Mouse (Mus musculus): ENCODE results near the gene Cdkn2d.
A peak's percentile ranks its signal among the peaks of the same experiment; 100 is the strongest.
"Not testable (repeated sequence)": the region's sequence is repeated elsewhere in the genome, so short reads cannot be mapped to it uniquely, and the experiment has no call there.

Cdkn2d gene

DNA sequence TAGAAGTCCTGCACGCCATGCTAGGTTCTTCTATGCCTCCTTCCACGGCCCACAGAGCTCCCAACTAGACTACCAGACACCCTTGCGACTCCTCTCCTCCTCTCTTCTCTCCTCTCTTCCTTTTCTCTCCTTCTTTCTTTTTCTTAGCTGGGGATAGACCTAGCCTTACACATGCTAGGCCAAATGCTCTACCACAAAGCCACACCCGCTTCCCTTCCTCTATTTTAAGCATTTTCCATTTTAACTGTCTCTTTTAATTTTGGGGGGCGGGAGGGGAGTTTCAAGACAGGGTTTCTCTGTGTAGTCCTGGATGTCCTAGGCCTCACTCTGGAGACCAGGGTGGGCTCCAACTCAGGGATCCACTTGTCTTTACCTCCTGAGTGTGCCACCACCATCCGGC lies 27.6 kb upstream of the Cdkn2d start:
- no peak for DNase-seq (ENCODE audit: low read depth, low spot score)

DNA sequence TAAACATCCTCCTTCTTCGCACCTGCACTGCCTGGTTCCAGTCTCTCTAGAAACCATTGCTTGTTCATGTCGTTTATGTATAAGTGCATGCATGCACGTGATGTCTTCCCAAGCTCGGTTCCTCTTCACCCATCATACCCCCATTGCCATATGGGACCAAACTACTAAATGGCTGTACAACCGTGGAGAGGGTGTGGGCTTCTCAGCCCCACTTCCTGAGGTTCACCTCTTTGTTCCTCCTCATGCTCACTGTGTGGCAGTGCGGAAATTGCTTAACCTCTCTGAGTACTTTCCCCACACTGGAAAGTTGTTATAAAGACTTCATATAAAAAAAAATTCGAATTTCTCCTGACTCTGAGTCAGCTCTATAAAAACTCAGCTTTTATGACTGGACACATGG lies 25.5 kb upstream of the Cdkn2d start:
- DNase-seq (ENCODE audit: low read depth, low spot score), result no peak

DNA sequence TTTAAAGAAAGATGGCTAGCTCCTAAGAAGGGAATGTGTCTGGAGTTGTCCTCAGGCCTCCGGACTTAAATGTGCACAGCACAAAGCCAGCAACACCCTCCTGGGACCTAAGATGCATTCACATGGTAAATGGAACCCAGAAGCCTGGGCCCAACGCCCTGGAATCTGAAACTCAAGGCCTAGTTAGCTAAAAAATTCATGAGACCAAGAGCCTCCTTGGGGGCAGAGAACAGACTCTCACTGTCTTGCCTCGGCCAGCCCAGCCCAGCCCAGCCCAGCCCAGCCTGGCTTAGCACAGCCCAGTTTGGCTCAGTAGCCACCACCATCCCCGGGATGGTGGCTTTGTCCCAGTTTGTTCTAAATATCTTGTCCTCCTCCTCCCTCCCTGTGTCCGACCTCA lies 24.2 kb upstream of the Cdkn2d start:
- DNase-seq (ENCODE audit: low read depth, low spot score), result peak; percentile 52

DNA sequence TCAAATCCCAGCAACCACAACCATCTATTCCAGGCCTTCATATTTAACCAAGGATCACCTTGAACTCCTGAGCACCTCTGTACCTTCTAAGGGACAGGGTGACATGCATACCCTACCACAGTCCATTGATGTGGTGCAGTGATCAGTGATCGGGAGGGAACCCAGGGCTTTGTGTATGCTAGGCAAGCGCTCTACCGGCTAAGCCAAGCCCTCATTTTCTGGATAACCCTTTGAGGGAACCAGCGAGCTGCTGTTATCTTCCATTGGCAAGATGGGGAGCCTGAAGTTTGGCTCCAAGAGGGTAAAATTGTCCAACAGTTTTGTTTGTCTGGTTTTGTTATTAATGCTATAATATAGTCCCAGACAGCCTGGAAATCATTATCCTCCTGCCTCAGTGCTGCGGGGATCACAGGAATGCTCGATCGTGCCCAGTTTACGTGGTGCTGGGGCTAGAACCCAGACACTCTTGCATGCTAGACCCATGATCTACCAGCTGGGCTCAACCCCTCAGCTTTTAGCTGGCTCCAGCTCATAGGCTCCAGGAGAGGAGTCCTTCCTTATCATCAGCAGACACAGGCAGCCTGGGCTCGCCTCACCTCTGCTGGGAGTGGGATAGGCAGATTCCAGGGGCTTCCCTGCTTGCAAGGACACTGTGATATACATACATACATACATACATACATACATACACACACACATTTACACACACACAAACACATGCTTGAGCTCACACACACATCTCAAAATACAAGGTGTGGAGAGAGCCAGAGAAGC lies 23.3 kb upstream of the Cdkn2d start:
- DNase-seq (ENCODE audit: low read depth, low spot score), result no peak

DNA sequence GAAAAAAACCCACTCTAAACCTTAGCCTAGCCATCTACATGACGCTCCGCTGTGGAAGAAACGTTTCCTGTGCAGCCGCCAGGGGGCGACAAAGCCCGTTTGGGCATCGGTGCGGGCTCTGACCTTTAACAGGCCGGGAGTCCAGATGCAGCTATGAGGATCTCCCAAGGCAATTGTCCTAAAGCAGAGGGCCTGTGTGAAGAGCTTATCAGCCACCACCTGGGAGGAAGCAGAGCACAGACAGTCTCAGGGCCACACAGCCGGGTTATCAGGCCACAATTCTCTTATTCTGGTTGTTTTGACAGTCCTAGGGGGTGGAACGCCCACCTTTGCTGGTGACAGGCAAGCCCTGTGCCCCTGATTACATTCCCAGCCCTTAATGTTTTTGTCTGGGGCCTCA lies 22.2 kb upstream of the Cdkn2d start:
- peak; percentile 87 for DNase-seq (ENCODE audit: low read depth, low spot score)

DNA sequence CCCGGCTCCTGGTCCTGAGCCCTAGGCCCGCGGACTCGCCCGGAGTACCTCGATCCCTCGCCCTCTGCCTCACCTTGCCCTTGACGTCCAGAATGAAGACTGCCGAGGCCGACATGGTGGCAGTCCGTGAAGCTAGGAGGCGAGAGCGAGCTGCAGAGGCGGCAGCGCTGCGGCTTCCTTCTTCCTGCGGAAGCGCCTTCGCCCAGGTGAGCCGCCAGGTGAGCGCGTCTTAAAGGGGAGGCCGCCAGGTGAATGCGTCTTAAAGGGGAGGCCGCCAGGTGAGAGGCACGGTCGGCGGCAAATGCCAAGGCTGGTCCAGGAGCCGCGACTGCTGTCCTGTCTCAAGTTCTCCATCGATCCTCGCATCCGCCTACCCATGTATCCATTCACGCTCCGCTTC lies 20.9 kb upstream of the Cdkn2d start, which contains the start of gene Ap1m2:
Ap1m2 (minus strand) TSS at position 204 of the 400 bp plus-strand sequence.
- no peak for DNase-seq (ENCODE audit: low read depth, low spot score)

DNA sequence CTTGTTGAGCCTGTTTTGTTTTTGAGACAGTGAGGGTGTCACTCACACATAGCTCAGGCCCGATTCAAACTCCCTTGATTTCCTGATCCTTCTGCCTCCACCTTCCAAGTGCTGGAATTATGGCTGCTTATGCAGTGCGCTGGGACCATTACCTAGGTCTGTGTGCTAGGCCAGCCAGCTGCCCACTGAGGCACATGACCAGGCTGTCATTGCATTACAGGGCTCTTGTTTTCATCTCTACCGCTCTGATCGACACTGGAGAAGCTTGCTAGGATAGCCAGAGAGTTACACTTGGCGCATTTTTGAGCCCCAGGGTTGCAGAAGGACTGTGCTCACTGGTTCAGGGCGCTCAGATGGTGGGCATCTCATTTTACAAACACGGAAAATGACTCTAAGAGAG lies 20.5 kb upstream of the Cdkn2d start:
- no peak for DNase-seq (ENCODE audit: low read depth, low spot score)

DNA sequence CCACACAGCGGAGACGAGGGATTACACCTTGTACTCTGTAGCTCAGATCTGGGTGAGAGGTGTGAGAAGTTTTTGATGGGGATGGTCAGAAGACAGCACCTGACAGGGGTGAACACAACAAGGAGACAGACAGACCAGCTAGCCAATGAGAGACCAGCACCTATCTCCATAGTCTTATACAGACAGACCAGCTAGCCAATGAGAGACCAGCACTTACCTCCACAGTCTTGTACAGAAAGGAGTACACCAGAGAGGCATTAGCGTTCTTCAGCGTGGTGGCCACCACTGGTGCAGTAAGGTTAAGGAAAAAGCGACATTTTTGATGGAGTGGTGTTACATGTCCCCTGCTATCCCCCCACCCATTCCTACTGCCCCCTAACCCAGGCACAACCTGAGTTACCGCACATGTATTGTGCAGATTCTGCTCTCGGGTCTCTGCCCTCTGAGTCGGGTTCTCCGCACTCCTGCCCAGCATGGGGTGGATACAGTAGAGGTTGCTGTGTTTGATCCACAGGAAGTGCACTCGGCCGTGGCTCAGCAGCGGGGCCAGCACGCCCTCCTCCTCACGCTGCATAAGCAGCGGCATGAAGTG lies 18.0 kb upstream of the Cdkn2d start:
- DNase-seq (ENCODE audit: low read depth, low spot score), result no peak

DNA sequence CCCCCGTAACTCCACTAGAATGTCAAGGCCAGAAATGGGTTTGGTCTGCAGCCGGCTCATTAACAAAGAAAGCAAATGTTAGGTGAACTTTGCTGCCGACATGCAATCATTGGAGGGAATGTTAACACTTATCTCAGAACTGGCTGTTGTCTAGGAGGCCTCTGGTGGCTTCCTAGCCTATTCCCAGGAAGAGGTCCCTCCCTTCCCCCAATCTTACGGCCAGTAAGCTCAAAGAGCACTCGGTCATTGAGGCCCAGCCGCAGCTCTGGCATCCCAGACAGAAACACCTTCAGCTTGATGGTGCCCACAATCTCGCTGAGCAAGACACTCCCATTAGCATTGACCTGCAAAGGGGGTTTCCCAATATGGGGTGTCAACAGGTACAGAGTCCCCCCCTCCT lies 13.9 kb upstream of the Cdkn2d start:
- DNase-seq (ENCODE audit: low read depth, low spot score), result no peak

DNA sequence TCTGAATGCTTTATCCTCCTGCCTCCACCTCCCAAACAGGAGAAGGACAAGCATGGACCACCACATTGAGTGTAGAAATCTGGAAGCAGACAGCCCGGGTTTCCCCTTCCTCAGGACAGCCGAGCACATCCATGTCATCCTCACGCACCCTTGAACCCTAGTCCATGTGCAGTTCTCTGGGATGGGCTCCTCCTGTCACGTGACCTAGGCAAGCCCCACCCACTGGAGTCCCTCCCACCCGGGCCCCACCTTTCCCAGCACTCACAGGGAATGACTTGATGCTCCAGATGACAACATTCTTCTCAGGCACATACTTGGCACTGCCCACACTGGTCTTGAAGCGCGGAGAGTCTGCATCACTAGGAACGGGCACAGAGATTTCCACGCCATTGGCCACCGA lies 7.8 kb upstream of the Cdkn2d start:
- DNase-seq (ENCODE audit: low read depth, low spot score), result no peak

DNA sequence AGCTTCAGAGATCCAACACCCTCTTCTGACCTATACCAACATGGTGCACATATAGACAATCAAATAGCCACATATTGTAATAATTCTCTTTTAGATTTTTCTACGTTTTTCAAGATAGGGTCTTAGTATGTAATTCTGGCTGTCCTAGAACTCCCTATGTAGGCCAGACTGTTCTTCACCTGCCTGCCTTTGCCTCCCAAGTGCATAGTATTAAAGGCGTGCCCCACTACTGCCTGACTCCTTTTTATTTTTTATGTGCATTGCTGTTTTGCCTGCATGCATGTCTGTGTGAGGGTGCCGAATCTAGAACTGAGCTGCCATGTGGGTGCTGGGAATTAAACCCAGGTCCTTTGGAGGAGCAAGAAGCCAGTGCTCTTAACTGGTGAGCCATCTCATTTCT lies 1.1 kb upstream of the Cdkn2d start:
- no peak for DNase-seq (ENCODE audit: low read depth, low spot score)

DNA sequence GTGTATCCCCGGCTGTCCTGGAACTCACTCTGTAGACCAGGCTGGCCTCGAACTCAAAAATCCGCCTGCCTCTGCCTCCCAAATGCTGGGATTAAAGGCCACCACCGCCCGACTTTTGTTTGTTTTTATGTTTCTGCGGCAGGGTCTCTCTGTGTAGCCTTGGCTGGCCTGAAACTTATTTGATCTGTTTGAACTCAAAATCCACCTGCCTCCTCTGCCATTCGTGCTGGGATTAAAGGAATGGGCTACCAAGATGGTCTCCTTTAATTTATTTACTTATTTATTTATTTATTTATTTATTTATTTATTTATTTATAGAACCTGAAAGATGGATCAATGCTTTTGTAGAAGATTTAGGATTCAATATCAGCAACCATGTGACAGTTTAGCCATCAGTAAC lies 661 bp upstream of the Cdkn2d start:
- DNase-seq (ENCODE audit: low read depth, low spot score), result not testable (repeated sequence)

DNA sequence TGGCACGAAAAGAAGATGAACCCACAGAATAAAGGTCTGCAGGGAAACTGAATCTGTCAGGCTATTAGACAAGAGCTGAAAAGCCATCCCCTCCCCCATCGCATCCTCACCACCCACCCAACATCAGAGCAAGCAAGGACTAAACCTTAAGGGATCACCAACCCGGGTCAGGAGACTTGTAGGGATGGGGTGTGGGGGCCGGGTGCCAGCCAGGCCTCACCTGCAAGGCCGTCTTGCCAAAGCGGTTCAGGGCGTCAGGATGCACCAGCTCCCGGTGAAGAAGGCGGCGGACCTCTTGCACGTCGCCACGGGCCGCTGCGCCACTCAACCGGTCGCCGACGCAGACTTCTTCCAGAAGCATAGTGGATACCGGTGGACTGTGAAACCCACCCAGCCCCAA lies 618 bp downstream of the Cdkn2d start:
- DNase-seq (ENCODE audit: low read depth, low spot score), result no peak

DNA sequence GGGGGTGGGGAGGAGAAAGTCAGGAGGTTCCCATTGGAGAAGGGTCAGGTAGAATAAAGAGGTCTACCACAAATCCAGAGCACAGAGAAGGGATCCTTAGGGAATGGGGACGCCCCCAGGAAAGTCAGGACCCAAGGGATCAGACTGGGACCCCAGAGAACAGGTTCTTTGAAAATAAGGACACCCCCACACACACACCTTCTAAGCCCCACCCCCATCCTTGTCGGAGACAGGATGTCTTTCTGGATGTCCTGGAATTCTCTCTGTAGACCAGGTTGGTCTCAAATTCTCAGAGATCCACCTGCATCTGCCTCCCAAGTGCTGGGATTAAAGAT lies 1.9 kb downstream of the Cdkn2d start:
- no peak for DNase-seq (ENCODE audit: low read depth, low spot score)

DNA sequence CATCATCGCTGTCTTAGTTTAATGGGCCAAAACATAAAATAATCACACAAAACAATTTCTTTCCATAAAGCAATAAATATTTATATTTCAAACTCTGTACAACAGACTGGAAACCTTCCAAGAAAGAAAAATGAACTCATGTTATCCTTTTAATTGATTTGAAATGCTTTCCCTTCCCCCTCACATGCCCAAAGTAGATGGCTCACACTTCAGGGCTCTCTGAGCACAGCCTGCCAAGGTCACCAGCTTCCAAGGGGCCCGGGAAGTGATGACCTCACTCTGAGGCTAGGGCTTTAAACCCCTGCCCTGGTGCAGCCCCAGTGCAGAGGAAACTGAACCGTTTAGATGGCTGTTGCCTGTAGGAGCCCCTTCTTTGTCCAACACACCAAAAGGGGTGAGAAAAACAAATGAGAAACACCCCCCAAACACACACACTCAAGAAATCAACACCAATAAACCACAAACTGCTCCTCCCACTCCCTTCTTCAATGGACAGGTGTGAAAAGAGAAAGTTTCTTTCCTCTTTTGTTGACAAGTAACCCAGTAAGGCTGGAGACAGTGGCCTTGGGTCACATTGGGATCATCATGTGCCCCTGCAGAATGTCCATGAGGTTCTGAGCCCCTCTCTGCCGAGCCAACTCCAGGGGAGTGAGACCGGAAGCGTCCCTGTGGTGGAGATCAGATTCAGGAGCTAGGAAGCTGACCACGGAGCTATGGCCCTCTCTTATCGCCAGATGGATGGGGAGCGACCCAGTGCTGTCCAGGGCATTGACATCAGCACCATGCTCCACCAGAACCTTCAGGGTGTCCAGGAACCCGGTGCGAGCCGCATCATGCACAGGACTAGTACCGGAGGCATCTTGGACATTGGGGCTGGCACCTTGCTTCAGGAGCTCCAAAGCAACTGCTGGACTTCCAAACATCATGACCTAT lies 2.5 kb downstream of the Cdkn2d start:
- no peak for DNase-seq (ENCODE audit: low read depth, low spot score)

DNA sequence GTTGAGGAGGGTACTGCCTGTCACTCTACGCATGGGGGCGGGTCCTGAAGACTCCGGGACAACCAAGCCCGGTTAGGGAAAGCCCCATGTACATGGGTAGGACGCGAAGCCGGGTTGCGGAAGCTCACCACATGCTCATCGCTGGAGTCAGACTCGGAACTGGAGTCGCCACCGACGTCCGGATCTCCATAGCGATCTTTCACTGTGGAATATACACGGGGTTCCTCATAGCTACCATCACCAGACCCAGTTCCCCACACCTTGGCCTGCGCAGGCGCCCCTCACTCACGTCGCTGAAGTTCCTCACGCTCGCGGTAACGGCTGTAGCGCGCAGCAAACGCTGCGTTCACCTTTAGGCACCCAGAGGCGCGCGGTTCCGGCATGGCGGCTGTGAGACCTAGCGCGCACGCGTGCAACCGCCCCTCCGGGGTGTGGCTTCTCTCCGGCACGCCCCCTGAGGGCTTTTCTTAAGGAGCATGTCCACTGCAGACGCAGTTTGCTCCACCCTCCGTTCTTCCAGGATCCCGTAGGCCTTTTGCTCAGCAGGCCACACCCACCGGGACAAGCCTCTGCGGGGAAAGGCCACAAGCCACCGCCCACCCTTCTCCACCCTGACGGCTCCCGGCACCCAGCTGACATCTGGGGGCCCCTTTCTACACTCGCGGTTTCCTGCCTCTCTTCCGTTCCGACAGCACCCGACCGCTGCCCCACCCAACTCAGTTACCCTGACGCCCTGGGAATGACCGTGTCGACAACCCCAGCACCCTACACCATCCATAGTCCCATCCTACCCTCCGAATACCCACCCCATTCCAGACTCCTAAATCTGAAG lies 3.4 kb downstream of the Cdkn2d start, which contains the start of gene Kri1:
Kri1 (minus strand) TSS at position 399 of the 832 bp plus-strand sequence.
- peak; percentile 98 for DNase-seq (ENCODE audit: low read depth, low spot score)

DNA sequence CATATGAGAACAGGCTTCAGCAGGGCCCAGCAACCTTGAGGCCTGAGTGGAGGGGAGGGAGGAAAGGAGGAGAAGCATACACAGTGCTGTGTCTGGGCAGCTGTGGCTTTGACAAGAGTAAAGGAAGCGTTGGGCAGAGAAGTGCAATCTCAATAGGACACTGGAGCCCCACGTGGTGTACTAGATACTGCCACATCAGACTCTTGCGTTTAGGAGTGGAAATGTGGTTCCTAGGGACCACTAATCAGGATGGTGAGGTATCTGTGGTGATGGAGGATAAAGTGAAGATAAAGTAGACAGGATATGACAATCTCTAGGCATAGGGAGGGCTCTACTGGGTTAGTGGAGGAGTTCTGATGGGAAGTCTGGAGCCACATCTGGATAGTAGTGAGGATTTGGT lies 4.5 kb downstream of the Cdkn2d start:
- no peak for DNase-seq (ENCODE audit: low read depth, low spot score)

DNA sequence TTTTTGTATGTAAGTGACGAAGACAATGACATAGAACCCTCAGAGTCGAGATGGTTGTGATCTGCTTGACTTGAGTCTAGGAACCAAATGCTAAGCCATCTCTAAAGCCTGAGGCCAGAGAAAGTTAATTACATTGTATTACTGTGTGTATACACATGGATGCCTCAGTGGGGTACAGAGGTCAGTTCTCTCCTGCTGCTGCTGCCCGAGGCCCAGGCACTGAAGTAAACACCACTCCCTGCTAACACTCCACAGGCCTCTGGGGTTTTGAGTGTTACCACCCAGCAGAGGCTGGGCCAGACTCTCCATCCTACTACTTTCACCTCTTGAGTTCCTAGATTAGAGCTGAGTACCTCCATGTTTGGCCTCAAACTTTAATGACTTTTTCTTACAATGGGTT lies 7.2 kb downstream of the Cdkn2d start:
- no peak for DNase-seq (ENCODE audit: low read depth, low spot score)

DNA sequence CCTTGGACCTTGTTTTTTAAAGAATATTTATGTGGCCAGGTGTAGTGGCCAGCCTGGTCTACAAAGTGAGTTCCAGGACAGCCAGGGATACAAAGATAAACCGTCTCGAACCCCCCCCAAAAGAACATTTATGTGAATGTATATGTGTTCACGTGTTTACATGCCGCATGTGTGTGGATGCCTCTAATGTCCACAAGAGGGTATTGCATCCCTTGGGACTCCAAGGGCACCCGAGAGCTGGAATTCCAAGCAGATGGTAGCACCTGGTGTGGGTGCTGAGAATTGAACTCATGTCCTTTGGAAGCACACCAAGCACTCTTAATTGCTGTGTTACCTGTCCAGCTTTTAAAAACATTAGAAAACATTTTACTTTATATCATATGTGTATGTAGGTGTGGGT lies 7.6 kb downstream of the Cdkn2d start:
- DNase-seq (ENCODE audit: low read depth, low spot score), result no peak

DNA sequence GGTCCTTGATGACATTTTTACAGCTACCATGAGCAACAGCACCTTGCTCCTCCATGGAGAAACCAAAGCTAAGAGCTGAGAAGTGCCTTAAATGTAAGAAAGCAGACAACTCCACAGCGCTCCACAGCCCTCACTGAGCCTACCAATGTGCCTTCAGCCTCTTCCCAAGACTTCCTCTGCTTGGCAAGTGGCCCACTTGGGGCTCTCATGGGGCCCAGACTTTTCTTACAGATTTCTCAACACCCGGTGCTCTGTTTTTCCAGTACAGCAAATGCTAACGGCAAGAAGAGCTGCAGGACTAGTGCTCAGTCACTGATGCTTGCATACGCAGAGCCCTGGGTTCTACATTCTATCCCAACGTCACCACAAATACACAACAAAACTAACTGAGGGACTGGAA lies 13.4 kb downstream of the Cdkn2d start:
- no peak for DNase-seq (ENCODE audit: low read depth, low spot score)

DNA sequence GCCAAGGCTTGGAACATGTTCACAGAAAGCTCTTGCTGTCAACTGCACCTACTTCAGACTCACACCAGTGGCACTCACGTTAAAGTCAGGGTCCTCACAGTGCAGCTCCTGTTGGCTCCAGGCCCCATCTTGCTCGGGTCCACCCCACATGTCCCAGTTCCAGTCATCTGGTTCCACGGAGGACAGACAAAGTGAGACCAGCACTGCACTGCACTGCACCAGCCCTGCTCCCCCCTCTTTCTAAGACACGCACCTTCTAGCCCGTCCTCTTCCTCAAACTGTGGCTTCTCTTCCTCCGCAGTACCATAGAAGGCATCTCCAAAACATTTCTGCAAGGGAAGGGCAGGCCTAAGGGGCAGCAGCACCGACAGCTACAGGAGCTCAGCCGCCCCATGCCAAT lies 14.9 kb downstream of the Cdkn2d start:
- no peak for DNase-seq (ENCODE audit: low read depth, low spot score)

DNA sequence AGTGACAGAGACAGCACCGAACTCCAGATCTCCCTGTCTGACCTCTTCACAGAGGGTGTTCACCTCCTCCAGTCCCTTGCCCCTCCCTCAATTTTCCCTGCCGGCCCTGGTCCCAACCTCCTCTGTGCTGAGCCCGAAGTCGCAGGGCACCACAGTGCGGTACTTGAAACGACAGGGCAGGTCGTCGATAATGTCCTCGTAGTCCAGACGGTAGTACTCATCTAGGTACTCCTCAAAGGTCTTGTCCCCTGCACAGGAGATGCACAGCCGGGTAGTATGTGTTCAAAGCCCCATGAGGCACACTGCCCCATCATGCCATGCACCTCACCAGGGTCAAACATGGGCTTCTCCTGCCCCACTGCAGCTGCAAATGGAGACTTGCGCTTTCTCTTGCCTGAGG lies 15.5 kb downstream of the Cdkn2d start:
- no peak for DNase-seq (ENCODE audit: low read depth, low spot score)
